Mouse (Mus musculus) stomach, embryonic 14.5 days (tissue): ENCODE results near the gene Pld6. TPM values are rescaled to one million over a fixed set of nuclear protein-coding genes. Genes with fewer than 3 reads are reported as not detected.

Experiments used
- ATAC-seq: fragments of 200-750 bp; cut with Nextera tagmentation; 2 replicates; pipeline ENCODE4 v1.8.0; 2017; ENCODE audit warnings: low read depth, moderate TSS enrichment; ENCODE audit not compliant: insufficient number of reproducible peaks, insufficient read depth, low FRiP score
- H3K27ac ChIP-seq: fragments of 300-500 bp; sonication (generic); 2 replicates; pipeline ENCODE4 v1.5.1; 2014; ENCODE audit warnings: mild to moderate bottlenecking, low read length, moderate library complexity, mixed read lengths
- H3K27me3 ChIP-seq: fragments of 300-500 bp; sonication (generic); 2 replicates; pipeline ENCODE4 v1.6.1; 2014; ENCODE audit warnings: low read length, control low read depth, mixed read lengths; ENCODE audit not compliant: control insufficient read depth, insufficient read depth
- H3K36me3 ChIP-seq: fragments of 300-500 bp; sonication (generic); 2 replicates; pipeline ENCODE4 v1.6.1; 2014; ENCODE audit warnings: mild to moderate bottlenecking, control low read depth, low read length, moderate library complexity, mixed read lengths; ENCODE audit not compliant: control insufficient read depth, insufficient read depth
- H3K4me1 ChIP-seq: fragments of 300-500 bp; sonication (generic); 2 replicates; pipeline ENCODE4 v1.6.1; 2014; ENCODE audit warnings: low read length, control low read depth, mixed read lengths; ENCODE audit not compliant: control insufficient read depth, insufficient read depth
- H3K4me2 ChIP-seq: fragments of 300-500 bp; sonication (generic); replicated peaks from 2 replicates; pipeline ENCODE4 v1.6.1; 2014; ENCODE audit warnings: low read depth, low read length, control low read depth
- H3K4me3 ChIP-seq: fragments of 300-500 bp; sonication (generic); 2 replicates; pipeline ENCODE4 v1.5.1; 2014; ENCODE audit warnings: low read depth, low read length, control low read depth
- H3K9ac ChIP-seq: fragments of 300-500 bp; sonication (generic); replicated peaks from 2 replicates; pipeline ENCODE4 v1.6.1; 2014; ENCODE audit warnings: low read depth, mild to moderate bottlenecking, control low read depth, low read length, moderate library complexity, mixed read lengths
- H3K9me3 ChIP-seq: fragments of 300-500 bp; sonication (generic); 2 replicates; pipeline ENCODE4 v1.6.1; 2016; ENCODE audit warnings: low read depth, low read length, control low read depth; ENCODE audit not compliant: control insufficient read depth
- WGBS: fragments of 180-500 bp; shearing (Covaris S2); extraction: QIAGEN DNeasy Blood & Tissue Kit; methylation state at CpG from one replicate; pipeline ENCODE4 v1.1.7; 2014; 5-methylcytosine and 5-hydroxymethylcytosine counted together
- polyA plus RNA-seq: library from polyadenylated mRNA; unstranded; fragments of >200 nt; fragmentation: Nextera tagmentation; extraction: Ambion mirVana; gene quantifications from 2 replicates; pipeline ENCODE4 v1.2.1, GENCODE M21; 2014

The Pld6 gene
- 1.7 and 2.5 TPM in 2 replicates for polyA plus RNA-seq

- no peaks in the 10 kb centered on the region for H3K9me3 ChIP-seq
- H3K4me3 ChIP-seq, result peak within 1 kb of the TSS; percentile 38
Measured at GRCm38 (mm10) chr11:59787199-59787781, at the start of gene Pld6. TSS of gene Pld6 (minus strand) at chr11:59787645.

GRCm38 (mm10) chr11:59821625-59822024 is 34.2 kb upstream of the Pld6 start:
- WGBS, result 81% methylated on average over 3 of the region's 3 CpGs
- ATAC-seq, result no peak
- no peaks in the 10 kb centered on the region for H3K27me3 ChIP-seq

More at GRCm38 (mm10) chr11:59787199-59787781, at the start of gene Pld6:
- Histone ChIP-seq H3K36me3 (peaks cover 7% of the 10 kb centered on the region), H3K4me2 (peak within 1 kb of the TSS; percentile 96), H3K27ac (no peak within 1 kb of the TSS), H3K4me1 (peaks cover 5% of the 10 kb centered on the region; the same call in 1 of the 2 replicates), H3K27me3 (no peaks in the 10 kb centered on the region), H3K9ac (peak within 1 kb of the TSS; percentile 60)
- under 1% methylated on average over 51 of the region's 51 CpGs for WGBS
- ATAC-seq, result peak; percentile 71

GRCm38 (mm10) chr11:59817916-59818315 is 30.5 kb upstream of the Pld6 start:
- 97% methylated on average over 3 of the region's 3 CpGs for WGBS
- H3K27ac ChIP-seq, result no peak overlapping the region
- no peak overlapping the region for H3K9ac ChIP-seq
- no peak overlapping the region for H3K4me3 ChIP-seq
- no peaks in the 10 kb centered on the region for H3K4me1 ChIP-seq
- peaks cover 63% of the 10 kb centered on the region for H3K36me3 ChIP-seq
- no peak for ATAC-seq
- H3K4me2 ChIP-seq, result no peak overlapping the region
- no peaks in the 10 kb centered on the region for H3K9me3 ChIP-seq
- H3K27me3 ChIP-seq, result no peaks in the 10 kb centered on the region

More at GRCm38 (mm10) chr11:59821625-59822024, 34.2 kb upstream of the Pld6 start:
- no peaks in the 10 kb centered on the region for H3K4me1 ChIP-seq
- peaks cover 91% of the 10 kb centered on the region for H3K36me3 ChIP-seq
- H3K4me2 ChIP-seq, result no peak overlapping the region
- no peak overlapping the region for H3K9ac ChIP-seq
- H3K9me3 ChIP-seq, result no peaks in the 10 kb centered on the region
- H3K4me3 ChIP-seq, result no peak overlapping the region
- no peak overlapping the region for H3K27ac ChIP-seq

GRCm38 (mm10) chr11:59815482-59816065 is 28.1 kb upstream of the Pld6 start:
- Histone ChIP-seq H3K4me1 (peaks cover 9% of the 10 kb centered on the region; the same call in 1 of the 2 replicates), H3K36me3 (peaks cover 43% of the 10 kb centered on the region), H3K9me3 (no peaks in the 10 kb centered on the region), H3K27ac (no peak overlapping the region), H3K4me2 (no peak overlapping the region), H3K27me3 (no peaks in the 10 kb centered on the region), H3K9ac (no peak overlapping the region), H3K4me3 (no peak overlapping the region)
- no peak for ATAC-seq
- WGBS, result 85% methylated on average over 6 of the region's 6 CpGs

- no peaks in the 10 kb centered on the region for H3K9me3 ChIP-seq
- ATAC-seq, result no peak
- H3K36me3 ChIP-seq, result peaks cover 36% of the 10 kb centered on the region
- no peak overlapping the region for H3K9ac ChIP-seq
- peaks cover 9% of the 10 kb centered on the region; the same call in 1 of the 2 replicates for H3K4me1 ChIP-seq
- WGBS, result 87% methylated on average over 6 of the region's 6 CpGs
- no peak overlapping the region for H3K4me3 ChIP-seq
- H3K27me3 ChIP-seq, result no peaks in the 10 kb centered on the region
- no peak overlapping the region for H3K4me2 ChIP-seq
- no peak overlapping the region for H3K27ac ChIP-seq
Measured at GRCm38 (mm10) chr11:59814936-59815335, 27.5 kb upstream of the Pld6 start.

- H3K4me3 ChIP-seq, result no peak overlapping the region
- no peak overlapping the region for H3K27ac ChIP-seq
- H3K9ac ChIP-seq, result no peak overlapping the region
- no peaks in the 10 kb centered on the region for H3K27me3 ChIP-seq
- H3K4me2 ChIP-seq, result no peak overlapping the region
- peaks cover 30% of the 10 kb centered on the region for H3K36me3 ChIP-seq
- 97% methylated on average over 1 of the region's 1 CpGs for WGBS
- no peak for ATAC-seq
- no peaks in the 10 kb centered on the region for H3K9me3 ChIP-seq
- H3K4me1 ChIP-seq, result peaks cover 9% of the 10 kb centered on the region; the same call in 1 of the 2 replicates
Measured at GRCm38 (mm10) chr11:59814311-59814710, 26.9 kb upstream of the Pld6 start.

GRCm38 (mm10) chr11:59813276-59813675 is 25.8 kb upstream of the Pld6 start:
- Histone ChIP-seq H3K27me3 (no peaks in the 10 kb centered on the region), H3K9ac (no peak overlapping the region), H3K4me1 (peaks cover 15% of the 10 kb centered on the region), H3K27ac (no peak overlapping the region), H3K9me3 (no peaks in the 10 kb centered on the region), H3K4me3 (no peak overlapping the region), H3K36me3 (peaks cover 21% of the 10 kb centered on the region), H3K4me2 (no peak overlapping the region)
- no peak for ATAC-seq
- 58% methylated on average over 3 of the region's 3 CpGs for WGBS

GRCm38 (mm10) chr11:59811211-59811610 is 23.8 kb upstream of the Pld6 start:
- peaks cover 19% of the 10 kb centered on the region for H3K36me3 ChIP-seq
- WGBS, result 53% methylated on average over 4 of the region's 4 CpGs
- H3K9me3 ChIP-seq, result no peaks in the 10 kb centered on the region
- no peak for ATAC-seq
- H3K27ac ChIP-seq, result no peak overlapping the region
- no peak overlapping the region for H3K9ac ChIP-seq
- no peaks in the 10 kb centered on the region for H3K27me3 ChIP-seq
- H3K4me1 ChIP-seq, result peaks cover 15% of the 10 kb centered on the region
- H3K4me3 ChIP-seq, result no peak overlapping the region
- H3K4me2 ChIP-seq, result 0 out of 2 replicates have a peak overlapping the region, but pooled peaks have one; percentile 80
